Mouse (Mus musculus) liver, embryonic 14.5 days (tissue): ENCODE results near the gene Agap3.

Experiments
- CTCF ChIP-seq: IDR thresholded peaks from 2 replicates; pipeline ENCODE4 v1.5.1; 2016; ENCODE audit warnings: antibody characterized with exemption, low read depth, control low read depth
- EP300 ChIP-seq: IDR thresholded peaks from 2 replicates; pipeline ENCODE4 v1.6.1; 2016; ENCODE audit warnings: antibody characterized with exemption, low read depth

- TF ChIP-seq CTCF (peak; percentile 83), EP300 (no peak)
These were observed 29.7 kb downstream of the Agap3 start for GRCm38 (mm10) chr5:24481647-24482046.
